Mouse (Mus musculus): ENCODE data around the gene Clec5a. TPM values are rescaled to one million over a fixed set of nuclear protein-coding genes. Genes with fewer than 3 reads are reported as not detected.

The Clec5a gene
- total RNA-seq, 2 experiments from 2014 or later: 0.78 to 0.80 TPM

Other genes starting within 250 kb of the Clec5a start
- 1 to 10 TPM; 3.9 to 5.4 TPM for gene E330009J07Rik, start 149.7 kb downstream of the Clec5a start, total RNA-seq (2021)
- gene Wee2, start 146.7 kb downstream of the Clec5a start, total RNA-seq (2021): not detected
- gene Ssbp1, start 114.5 kb downstream of the Clec5a start, total RNA-seq (2021): 10 to 100 TPM; 35.7 to 41.4 TPM
- not detected for gene Tas2r137, start 94.6 kb downstream of the Clec5a start, total RNA-seq (2021)
- not detected for gene Tas2r108, start 92.3 kb downstream of the Clec5a start, total RNA-seq (2021)
- not detected for gene Prss37, start 66.3 kb downstream of the Clec5a start, total RNA-seq (2021)
- not detected for gene Olfr461, start 30.8 kb downstream of the Clec5a start, total RNA-seq (2021)
- gene Olfr460, start 16.3 kb downstream of the Clec5a start, total RNA-seq (2021): not detected
- not detected for gene Tas2r138, start 27.5 kb upstream of the Clec5a start, total RNA-seq (2021)
- gene Mgam, start 43.0 kb upstream of the Clec5a start, total RNA-seq (2021): under 1 TPM; 0.27 to 0.60 TPM